Mouse (Mus musculus): ENCODE measurements around the gene Pcx.

Pcx gene

DNA sequence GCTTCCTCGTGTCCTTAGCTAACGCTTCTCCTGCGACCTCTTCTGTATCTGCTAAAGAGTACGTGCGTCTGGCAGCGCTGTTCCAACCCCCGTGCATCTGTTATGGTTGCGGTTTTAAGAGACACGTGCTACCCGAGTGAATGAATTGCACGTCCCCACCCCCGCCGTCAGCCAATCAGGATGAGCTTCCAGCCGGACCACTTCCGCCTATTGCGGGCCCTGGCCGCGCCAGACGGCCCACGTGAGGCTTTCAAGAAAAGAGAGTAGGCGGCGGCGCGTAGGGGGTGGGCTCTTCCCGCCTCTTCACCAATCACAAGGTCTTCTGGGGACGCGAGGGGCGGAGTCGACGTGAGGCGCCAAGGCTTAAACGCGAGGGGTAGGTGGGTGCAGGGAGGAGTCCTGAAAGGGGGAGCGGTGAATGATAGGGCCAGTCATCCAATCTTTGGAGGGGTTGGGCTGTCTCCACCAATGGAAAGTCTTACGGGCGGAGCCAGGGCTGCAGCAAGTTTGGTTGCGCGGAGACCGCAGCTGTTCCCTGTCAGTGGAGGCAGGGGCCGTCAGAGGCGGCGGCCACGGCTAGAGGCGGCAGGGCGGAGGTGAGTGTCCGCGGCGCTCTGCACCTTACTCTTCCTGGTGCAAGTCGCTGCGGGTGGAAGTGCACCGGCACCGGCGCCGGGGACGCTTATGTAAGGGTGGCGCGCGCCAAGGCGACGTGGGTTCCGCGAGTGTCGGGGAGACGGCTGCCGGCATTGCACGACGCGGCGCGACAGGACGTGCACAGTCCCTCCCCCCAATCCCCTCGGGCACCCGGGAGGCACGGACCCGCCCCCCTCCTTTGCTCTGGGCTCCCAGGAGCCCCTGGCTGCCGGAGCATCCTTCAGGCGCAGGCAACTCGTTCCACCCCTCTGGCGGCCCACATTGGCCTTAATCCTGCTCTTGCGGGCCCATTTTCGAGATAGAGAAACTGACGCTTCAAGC, at the start of gene Pcx:
TSS of gene Pcx (plus strand) at position 487 of the 978 bp plus-strand sequence.
- DNase-seq, result peak; percentile 99 to 100

DNA sequence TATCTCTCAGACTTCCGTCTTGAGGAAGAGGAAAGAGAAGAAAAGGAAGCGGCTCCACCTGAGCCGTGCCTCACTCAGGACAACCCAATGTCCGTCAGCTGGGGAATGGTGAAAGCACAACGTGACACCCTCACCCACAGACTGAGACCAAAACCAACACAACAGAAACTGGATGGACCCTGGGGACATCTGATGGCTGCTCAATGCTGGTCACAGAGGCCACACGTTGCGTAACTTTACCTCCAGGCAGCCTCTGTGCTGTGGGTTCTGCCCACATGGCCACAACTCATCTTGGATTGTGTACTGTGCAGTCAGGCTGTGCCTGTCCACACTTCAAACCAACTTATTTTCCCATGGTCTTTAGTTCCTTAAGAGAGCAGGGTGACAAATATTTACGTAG, 48.3 kb upstream of the Pcx start:
- no peak for DNase-seq

DNA sequence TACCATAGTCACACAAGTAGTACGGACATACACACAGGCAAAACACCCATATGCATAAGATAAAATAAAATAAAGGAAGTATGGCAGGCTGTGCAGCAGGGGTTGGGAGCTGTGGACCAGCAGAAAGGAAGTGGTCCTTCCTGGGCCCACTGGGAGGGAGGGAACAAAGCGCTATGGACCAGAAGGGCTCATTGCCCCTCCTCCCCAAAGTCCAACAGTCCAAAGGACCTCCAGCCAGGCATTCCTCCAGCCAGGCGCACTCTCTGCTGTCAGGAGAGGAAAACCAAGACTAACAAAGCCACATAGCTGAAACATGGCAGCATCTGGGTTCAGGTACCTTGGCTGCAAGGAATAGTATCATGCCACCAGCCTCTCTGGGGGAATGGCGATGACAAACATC, 45.6 kb upstream of the Pcx start:
- DNase-seq, result no peak

DNA sequence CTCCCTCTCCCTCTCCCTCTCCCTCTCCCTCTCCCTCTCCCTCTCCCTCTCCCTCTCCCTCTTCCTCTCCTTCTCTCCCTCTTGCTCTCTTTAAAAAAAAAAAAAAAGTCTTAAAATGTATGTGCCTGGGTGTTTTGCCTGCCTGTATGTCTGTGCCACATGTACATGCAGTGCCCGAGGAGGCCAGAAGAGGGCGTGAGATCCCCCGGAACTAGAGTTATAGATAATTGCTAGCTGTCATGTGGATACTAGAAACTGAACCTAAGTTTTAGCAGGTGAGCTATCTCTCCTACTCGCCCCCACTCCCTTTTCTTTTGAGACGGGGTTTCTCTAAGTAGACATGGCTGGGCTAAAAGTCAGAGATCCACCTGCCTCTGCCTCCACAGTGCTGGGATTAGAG, 41.9 kb upstream of the Pcx start:
- no peak for DNase-seq

DNA sequence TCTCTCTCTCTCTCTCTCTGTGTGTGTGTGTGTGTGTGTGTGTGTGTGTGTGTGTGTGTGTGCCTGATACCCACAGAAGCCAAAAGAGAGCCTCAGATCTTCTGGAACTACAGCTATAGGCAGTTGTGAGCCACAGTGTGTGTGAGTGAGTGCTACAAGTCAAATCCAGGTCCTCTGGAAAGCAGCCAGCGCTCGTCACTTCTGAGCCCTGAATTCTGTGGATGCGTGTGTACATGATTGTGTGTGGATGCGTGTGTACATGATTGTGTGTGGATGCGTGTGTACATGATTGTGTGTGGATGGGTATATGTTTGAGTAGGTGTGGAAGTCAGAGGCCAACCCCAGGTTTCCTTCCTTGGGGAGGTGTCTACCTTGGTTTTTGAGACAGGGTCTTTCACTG, 36.7 kb upstream of the Pcx start:
- DNase-seq, result no peak

DNA sequence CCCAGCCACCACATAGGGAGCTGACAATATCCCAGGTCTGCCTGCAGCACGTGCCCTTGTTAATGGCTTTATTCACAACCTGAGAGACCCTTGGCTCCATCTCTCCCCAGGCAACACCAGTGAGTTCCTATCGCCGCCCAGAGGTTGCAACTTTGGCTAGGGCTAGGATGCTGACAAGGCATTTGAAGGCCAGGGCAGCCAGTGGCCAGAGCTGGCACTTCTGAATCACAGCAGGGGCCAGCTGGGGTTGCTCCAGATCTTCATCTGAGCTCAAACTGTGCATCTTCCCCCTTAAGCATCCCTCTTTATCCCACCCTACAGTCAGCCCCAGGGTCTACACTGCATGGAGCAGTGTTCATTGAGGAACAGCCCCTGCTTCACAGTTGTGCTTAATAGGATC, 35.5 kb upstream of the Pcx start:
- no peak for DNase-seq

DNA sequence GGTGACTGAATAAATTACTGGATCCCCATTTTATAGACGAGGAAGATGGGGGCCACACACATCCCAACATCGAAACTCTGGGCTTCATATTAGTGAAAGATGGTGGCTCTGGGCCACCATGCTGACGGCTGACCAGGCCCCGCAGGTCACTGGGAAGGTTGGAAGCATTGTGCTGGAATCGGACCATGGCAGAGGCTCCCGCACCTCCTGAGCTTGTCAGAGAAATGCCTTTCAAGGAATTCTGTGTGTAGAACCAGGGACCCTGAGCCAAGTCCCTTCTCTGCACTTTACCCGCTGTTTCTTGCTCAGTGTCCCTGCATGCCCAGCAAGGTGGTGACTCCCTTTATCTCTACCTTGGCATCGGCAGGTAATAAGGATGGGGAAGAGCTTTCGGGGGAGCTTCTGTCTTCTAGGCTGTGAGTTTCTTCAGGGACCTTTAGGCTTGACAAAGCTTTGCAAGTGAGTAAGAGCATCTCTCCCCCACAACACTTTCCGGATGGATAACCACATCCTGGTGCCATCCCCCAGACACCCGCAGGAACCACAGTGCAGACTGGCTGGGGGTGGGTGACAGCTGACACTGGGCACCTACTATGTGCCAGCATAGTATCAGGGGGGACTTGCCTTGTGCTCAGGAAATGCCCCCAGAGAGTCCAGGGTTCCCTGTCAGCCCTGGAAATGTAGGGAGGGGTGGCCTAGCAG, 34.9 kb upstream of the Pcx start:
- DNase-seq, result no peak

DNA sequence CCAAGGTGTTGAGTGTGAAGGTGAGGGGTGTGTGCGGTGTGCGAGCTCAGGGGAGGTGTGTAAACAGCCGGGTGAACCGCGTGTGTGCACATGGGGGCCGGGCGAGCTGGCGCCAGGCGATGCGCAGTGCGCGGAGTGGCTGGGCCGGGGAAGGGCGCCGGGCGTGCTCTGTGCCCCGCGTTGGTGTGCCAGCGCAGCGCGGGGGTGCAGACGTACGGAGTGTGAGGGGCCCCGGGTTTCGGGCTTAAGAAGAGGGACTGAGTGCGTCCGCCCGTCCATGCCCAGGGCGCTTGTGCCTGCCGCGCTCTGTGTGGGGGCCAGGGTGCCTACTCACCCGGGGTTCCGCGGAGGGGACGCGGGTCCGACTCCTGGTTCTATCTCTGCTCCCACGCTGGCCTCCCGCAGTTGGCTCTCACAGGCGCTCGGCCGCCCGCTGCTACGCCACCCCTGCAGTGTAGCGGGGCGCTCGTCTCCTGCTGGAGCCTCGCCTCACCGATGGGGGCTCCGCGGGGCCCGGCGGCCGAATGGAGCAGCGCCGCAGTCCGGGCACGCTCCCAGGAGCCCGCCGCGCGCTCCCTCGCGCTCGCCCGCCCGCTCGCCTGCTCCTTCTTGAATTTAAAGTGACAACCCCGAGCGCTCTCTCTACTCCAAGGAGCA, 33.5 kb upstream of the Pcx start:
- peak in 1 of 2 experiments; percentile 22 for DNase-seq

DNA sequence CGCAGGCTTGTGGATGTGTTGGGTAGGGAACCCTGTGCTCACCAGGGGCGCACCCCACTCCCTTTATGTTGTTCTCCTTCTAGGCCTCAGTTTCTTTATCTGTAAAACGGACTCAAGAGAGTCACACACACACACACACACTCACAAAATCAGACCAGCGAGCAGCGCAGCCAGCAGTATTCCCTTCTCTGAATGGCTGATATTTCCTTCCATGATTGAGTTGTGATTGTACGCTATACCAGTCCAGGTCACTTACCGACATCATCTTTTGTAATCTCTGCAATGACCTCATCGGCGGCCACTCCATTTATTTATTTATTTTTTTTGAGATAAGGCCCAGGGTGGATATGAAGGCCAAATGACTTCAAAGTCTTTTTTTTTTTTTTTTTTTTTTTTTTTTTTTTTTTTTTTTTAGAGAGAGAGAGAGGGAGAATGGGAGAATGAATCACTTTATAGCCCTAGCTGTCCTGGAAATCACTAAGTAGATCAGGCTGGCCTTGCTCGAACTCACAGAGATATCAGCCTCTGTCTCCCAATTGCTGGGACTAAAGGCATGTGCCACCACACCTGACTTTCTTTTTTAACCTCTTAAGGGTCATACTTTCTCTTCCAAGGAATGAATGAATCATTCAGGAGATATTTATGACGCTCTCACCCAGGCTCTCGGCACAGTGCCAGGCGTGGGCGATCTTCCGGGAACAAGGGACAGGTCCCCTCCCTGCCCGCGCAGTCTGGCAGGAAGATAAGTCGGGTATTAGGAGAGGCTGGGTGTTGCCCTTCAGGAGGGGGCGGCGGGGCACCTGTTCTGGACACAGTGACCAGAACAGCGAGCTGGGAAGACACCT, 32.7 kb upstream of the Pcx start, which contains the start of gene Syt12:
TSS of gene Syt12 (minus strand) at position 103 of the 845 bp plus-strand sequence.
- DNase-seq, result peak; percentile 41 to 65

DNA sequence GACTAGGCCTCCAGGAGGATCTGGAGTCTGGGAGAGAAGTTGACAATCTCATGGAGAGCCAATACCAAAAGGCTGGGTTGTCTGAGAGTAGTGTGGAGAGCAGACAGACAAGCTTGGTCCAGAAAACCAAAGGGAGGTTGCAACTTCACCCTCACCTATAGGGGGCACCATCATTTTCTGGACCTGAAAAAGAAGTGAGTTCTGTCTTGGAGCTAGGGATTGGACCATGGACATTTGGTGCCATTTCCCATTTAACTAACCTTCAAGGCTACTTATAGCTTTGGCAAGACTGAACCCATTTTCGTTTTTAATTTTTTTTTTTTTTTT, 32.1 kb upstream of the Pcx start:
- DNase-seq, result no peak

DNA sequence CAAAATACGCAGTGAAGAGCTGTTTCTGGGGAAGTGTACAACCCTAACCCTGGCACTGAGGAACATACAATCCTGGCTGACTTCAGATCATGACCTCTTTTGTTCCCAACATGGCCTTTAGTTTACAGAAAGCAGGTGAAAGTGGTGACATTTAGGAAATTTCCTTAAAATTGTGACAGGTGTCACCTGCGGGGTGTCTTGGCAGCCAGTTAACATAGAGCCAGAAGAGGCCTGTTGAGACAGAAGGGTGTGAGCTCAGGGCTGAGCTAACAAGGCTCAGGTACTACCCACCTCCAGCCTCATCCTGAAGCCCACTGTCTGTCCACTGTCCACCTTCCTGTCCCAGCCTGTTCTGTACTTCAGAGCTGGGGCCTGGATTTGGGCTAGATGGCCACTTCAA, 30.2 kb upstream of the Pcx start:
- no peak for DNase-seq

DNA sequence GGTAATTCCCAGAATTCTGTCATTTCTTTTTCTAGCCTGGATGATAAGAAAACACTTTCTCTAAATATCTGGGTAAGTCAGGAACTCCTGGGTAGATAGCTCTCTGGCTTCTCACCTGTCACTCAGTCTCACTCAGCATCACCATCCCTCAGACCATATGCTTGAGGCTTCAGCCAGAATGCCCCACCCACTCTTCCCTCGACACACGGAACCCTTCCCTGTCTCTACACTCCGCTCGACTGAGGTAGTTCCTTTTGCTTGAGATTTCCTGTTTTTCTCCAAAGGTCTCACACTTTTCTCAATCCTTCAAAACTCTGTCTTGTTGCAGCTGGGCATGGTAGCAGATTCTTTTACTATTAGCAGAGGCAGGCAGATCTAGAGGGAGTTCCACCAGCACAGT, 28.9 kb upstream of the Pcx start:
- no peak for DNase-seq

DNA sequence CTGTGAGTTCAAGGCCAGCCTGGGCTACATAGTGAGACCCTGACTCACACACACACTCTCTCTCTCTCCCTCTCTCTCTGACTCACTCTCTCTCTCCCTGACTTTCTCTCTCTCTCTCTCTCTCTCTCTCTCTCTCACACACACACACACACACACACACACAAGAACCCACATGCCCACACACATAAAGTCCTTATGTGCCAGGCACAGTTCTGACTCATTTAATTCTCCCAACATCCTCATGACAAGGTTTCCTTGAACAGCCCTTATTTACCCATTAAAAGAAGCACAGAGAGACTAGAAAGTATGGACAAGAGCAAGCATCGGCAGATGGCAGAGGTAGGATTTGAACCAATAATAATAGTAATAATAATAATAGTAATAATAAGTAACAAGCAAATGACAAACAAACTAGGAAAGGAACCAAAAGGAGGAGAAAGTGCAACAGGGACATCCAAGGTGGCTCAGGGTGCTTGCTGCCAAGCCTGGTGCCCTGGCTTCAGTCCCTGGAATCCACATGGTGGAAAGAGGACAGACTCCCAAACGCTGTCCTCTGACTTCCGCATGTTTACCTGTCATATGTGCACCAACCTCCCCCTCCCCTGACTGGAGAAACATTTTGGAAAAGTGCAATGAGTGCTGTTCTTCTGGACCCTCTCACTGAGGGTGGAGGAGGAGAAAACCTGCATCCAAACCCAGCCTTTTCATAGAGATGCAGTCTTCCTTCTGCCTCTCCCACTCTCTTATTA, 28.0 kb upstream of the Pcx start:
- DNase-seq, result no peak

DNA sequence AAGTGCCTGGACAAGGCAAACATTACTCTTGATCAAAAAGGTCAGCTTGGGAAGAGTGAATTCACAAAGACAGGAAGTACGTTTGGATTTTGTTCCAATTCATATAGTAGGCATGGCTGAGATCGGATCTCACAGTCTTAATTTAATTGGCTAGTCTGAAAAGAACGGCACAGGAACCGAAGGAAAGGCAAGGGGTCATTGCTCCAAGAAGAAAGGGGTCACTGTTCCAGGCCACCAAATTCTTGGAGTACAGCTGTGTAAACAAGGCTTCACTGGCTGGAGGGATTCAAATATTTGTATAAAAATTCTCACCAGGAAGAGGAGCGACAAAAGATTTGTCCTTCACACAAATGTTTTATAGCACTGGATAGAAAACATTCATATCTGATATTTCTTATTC, 25.3 kb upstream of the Pcx start:
- no peak for DNase-seq

DNA sequence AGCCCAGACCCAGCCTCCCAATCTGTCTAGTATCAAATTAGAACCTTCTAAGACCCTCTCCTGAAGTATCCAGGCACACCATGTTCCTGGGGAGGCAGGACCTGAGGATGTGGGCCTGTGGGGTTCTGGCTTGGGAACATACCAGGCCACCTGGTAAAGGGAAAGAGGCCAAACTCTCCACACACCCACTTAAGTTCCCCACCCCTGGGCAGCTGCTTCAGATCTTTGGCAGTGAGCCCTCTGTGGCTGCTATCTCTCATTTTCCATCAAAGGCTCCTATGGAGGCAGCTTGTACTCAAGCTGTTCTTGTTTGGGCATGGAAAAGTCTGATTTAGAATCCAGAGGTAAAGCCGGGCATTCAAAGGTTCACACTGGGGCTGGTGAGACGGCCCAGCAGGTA, 22.4 kb upstream of the Pcx start:
- DNase-seq, result peak; percentile 59 to 70

DNA sequence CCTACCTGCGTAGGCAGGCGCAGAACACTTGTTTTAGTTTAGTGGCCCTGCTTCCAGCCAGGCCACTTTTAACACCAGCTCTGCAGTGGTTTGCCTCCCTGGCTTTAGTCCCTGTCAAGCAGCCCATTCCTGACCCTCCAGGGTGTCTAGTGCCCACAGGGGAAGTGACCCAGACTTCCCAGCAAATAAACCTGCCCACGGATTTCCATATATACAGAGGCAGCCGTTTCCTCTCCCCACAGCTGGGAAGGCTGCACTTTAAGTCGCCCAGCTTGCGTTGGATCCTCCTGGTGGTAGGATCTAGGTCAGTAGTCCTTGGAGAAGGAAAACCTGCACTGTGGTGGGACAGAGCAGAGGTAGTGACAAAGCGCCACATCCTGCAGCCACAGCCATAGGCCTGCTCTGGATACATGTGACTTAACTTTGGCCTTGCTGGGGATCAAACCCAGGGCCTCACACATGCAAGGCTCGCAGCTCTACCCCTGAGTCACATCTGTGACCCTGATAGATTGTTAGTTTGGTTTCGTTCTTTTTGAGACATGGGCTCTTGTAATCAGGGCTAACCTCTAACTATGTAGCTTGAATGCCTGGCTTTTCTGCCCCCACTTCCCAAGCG, 19.1 kb upstream of the Pcx start:
- DNase-seq, result no peak

DNA sequence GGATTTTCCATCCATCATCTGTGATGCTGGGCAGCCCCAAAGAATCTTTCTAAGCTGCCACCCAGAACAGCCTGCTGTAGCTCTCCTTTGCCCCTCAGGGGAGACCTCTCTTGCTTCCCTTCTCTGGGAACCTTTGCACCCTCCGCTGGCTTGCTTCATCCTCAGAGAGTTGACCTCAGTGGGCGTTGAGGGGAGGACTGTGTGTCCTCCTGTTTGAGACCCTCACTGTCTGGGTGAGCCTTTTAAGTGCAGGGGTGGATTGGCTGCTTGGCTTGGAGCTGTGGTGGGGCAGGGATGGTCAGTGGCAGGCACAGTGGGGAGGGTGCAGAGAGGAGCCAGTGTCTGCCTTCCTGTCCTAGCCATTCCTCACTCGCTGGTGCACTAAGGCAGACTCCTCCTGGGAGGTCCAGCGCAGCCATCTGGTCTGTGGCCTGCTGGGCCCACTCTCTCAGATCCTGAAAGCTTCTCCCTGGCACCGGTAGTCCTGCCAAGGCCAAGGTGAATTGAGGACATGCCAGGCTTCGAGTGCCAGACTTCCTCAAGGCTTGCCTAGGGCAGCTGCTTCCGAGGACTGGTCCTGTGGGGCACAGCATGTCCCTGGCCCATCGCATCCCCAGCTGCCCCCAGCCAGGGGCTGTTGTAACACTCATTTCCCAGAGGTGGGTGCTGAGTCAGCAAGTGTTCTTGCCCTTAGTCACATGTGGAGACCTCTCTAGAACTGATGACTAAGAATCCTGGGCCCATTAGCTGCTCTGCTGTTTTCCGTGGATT, 17.6 kb upstream of the Pcx start:
- DNase-seq, result peak; percentile 61 to 77

DNA sequence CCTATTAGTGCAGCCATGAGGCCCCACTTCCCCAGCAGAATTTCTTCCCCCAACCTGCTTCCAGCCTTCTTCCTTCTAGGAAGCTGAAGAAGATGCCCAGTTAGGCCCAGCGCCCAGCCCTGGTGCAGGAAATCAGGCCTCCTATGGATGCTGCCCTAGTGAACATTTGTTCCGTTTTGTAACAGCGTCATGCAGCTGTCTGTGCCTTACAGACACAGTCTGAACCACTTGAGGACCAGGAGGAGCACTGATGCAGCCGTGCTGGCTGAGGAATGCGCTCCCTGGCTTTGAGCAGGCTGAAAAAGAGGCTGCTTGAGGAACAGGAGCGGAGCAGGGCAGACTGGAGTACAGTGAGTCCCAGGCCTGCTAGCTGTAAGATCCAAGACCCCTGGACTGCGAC, 15.6 kb upstream of the Pcx start:
- DNase-seq, result no peak

DNA sequence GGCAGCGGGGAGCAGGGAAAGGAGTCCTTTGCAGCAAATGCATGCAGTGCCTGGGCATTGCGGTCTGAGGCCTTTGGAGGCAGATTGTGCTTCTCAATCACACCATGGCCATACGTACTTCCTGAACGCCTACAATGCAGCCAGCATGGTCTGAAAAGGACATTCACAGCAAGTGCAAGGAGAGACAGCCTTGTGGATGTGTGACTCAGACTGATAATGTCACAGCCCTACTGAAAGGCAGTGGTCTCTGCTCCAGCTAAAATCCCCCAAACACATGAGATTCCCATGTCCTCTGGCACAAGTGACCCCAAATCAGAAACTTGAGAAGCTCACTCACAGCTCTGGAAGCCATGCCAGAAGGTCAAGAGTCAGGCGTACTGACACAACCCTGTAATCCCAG, 14.5 kb upstream of the Pcx start:
- DNase-seq, result no peak

DNA sequence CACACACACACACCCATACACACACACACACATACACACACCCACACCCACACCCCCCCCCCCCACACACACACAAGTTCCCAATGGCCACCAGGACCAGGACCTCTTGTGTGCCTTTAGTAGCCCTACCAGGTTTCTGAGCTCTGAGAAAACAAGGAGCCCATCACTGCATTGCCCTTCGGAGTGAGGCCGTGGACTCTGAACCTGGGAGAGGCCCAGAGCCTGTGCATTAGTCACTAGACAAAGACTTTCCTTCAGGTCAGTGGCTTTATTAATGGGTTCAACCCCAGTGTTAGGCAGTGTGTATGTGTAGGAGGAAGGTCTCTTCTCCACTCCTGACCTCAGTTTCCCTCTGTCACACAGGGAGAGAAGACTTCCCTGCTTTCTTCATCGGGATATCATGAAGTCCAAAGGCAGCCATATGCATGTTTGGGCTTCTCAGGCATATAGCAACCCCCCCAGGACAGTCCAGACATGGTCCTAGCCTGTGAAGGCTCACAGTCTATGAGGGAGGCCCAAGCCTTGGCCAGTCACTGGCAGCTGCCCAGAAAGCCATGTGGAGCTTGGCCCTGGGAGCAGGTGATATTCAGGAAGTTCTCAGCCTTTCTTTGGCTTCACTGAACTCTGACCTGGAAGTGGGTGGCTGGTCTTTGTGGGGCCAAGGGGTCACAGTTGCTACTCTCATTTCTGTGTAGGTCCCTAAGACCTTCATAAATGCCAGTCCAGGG, 13.6 kb upstream of the Pcx start:
- DNase-seq, result no peak

Data from lung, adult 18-20 months (tissue).